Mouse (Mus musculus): Measurements from ENCODE around the gene Kifc5b. TPM values are rescaled to one million over a fixed set of nuclear protein-coding genes. Genes with fewer than 3 reads are reported as not detected.

The Kifc5b gene
- polyA plus RNA-seq, 1 experiment from 2014 or later, result 3.0 TPM

DNA sequence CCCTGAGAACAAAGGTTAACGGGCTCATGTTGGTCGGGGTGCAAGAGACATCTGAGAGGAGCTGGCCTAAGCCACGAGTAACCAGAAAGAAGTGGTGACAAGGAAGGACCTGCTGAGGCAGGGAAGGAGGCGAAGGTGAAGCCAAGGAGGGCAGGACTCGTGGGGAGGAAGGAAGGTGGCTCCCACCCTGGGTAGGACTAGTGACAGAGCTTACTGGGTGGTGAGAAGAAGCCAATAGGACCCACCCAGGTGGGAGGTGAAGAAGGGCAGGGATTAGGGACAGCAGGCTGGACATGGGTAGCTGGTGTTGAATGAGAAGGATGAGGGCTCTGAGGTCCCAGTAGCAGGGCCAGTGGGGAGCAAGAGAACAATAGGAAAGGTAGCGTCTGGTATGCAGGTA, 36.3 kb downstream of the Kifc5b start:
- Histone ChIP-seq H3K4me1 (ENCODE audit: control insufficient read depth, insufficient read depth, low read length) (peaks cover 43% of the 10 kb centered on the region), H3K27ac (replicated peaks; ENCODE audit: low read depth, low read length) (no peak overlapping the region), H3K4me2 (ENCODE audit: low read depth, low read length) (peak overlapping the region; percentile 69), H3K27me3 (replicated peaks; ENCODE audit: control insufficient read depth, insufficient read depth, low read length) (no peaks in the 10 kb centered on the region), H3K4me3 (ENCODE audit: low read depth, low read length) (peak overlapping the region; percentile 38; the same call in 1 of the 2 replicates), H3K9me3 (ENCODE audit: control insufficient read depth, low read length) (no peaks in the 10 kb centered on the region), H3K9ac (ENCODE audit: low read depth, low read length) (peak overlapping the region; percentile 12; the same call in 1 of the 2 replicates), H3K36me3 (ENCODE audit: control insufficient read depth, insufficient read depth, low read length) (peaks cover 35% of the 10 kb centered on the region)
- ATAC-seq (ENCODE audit: low read depth) (no peak), DNase-seq (ENCODE audit: low spot score) (no peak)
- WGBS, result 24% methylated on average over 6 of the region's 6 CpGs

DNA sequence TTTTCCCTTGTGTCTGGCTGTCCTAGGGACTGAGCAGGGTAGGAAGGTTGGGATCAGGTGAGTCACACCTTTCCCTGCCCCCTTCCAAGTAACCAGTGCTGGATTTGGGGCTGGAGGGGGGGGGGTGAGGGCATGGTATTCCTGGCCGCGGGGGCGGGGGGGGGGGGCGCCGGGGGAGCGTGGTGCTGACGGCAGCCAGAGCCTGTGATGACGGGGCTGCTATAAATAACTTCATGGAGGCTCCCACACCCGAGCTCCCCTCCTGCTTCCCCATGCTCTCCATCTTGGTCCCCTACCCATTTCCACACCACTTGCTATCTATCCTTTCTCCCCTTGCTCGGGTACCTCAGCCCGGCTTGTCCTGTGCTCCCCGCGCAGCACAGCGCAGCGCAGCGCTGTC, 36.8 kb downstream of the Kifc5b start:
- H3K27ac ChIP-seq (replicated peaks; ENCODE audit: low read depth, low read length), result no peak overlapping the region
- H3K4me1 ChIP-seq (ENCODE audit: control insufficient read depth, insufficient read depth, low read length), result peaks cover 43% of the 10 kb centered on the region
- 30% methylated on average over 7 of the region's 16 CpGs for WGBS

DNA sequence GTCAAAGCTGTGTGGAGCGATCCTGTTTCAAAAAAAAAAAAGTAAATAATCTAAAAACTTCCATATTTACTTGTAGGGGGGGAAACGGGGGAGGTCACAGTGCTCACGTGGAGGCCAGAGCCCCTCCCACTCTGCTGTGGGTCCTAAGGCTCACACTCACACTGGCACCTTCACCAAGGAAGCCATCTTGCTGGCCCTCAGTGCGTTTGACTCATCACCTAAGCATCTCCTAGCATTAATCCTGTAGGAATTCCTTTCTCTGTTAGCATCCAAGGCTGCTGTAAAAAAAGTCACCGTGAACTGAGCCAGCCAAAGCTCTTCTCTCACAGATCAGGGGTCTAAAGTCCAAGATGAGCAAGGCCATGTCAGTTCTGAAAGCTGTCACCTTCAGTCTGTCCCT, 39.4 kb downstream of the Kifc5b start:
- 84% methylated on average over 5 of the region's 5 CpGs for WGBS
- Histone ChIP-seq H3K4me2 (ENCODE audit: low read depth, low read length) (no peak overlapping the region), H3K9me3 (ENCODE audit: control insufficient read depth, low read length) (no peaks in the 10 kb centered on the region), H3K4me1 (ENCODE audit: control insufficient read depth, insufficient read depth, low read length) (peaks cover 27% of the 10 kb centered on the region), H3K27ac (replicated peaks; ENCODE audit: low read depth, low read length) (no peak overlapping the region), H3K36me3 (ENCODE audit: control insufficient read depth, insufficient read depth, low read length) (peaks cover 66% of the 10 kb centered on the region), H3K4me3 (ENCODE audit: low read depth, low read length) (no peak overlapping the region), H3K27me3 (replicated peaks; ENCODE audit: control insufficient read depth, insufficient read depth, low read length) (no peaks in the 10 kb centered on the region), H3K9ac (ENCODE audit: low read depth, low read length) (no peak overlapping the region; the same call in 1 of the 2 replicates)
- no peak for DNase-seq (ENCODE audit: low spot score)
- ATAC-seq (ENCODE audit: low read depth), result no peak

More for the DNA sequence above, 36.8 kb downstream of the Kifc5b start:
- Histone ChIP-seq H3K27me3 (replicated peaks; ENCODE audit: control insufficient read depth, insufficient read depth, low read length) (no peaks in the 10 kb centered on the region), H3K9me3 (ENCODE audit: control insufficient read depth, low read length) (no peaks in the 10 kb centered on the region), H3K4me2 (ENCODE audit: low read depth, low read length) (peak overlapping the region; percentile 69), H3K36me3 (ENCODE audit: control insufficient read depth, insufficient read depth, low read length) (peaks cover 41% of the 10 kb centered on the region), H3K9ac (ENCODE audit: low read depth, low read length) (peak overlapping the region; percentile 37), H3K4me3 (ENCODE audit: low read depth, low read length) (0 out of 2 replicates have a peak overlapping the region, but pooled peaks have one; percentile 3)
- ATAC-seq (ENCODE audit: low read depth) (no peak), DNase-seq (ENCODE audit: low spot score) (no peak)

- DNase-seq (ENCODE audit: low spot score) (no peak), ATAC-seq (ENCODE audit: low read depth) (no peak)
- Histone ChIP-seq H3K4me2 (ENCODE audit: low read depth, low read length) (no peak overlapping the region), H3K27me3 (replicated peaks; ENCODE audit: control insufficient read depth, insufficient read depth, low read length) (no peaks in the 10 kb centered on the region), H3K27ac (replicated peaks; ENCODE audit: low read depth, low read length) (no peak overlapping the region), H3K9me3 (ENCODE audit: control insufficient read depth, low read length) (no peaks in the 10 kb centered on the region), H3K4me3 (ENCODE audit: low read depth, low read length) (no peak overlapping the region), H3K9ac (ENCODE audit: low read depth, low read length) (no peak overlapping the region), H3K36me3 (ENCODE audit: control insufficient read depth, insufficient read depth, low read length) (peaks cover 72% of the 10 kb centered on the region), H3K4me1 (ENCODE audit: control insufficient read depth, insufficient read depth, low read length) (peaks cover 21% of the 10 kb centered on the region)
- 87% methylated on average over 18 of the region's 18 CpGs for WGBS
Observed at GRCm38 (mm10) chr17:26956895-26957294, 40.0 kb downstream of the Kifc5b start.

DNA sequence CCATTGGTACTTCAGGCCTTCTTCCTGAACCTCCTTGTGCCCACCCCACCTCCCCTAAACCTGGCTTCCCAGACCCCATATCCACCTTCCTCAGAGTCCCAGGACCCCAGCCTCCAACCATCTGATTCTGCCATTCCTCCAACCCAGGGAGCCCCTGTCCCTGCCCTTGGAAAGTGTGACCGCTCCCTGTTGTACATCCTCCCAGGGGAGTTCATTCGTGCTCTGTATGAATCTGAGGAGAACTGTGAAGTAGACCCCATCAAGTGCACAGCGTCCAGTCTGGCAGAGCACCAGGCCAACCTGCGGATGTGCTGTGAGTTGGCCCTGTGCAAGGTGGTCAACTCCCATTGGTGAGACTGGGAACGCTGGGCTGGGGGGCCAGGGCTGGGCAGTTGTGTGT, 41.0 kb downstream of the Kifc5b start:
- Histone ChIP-seq H3K4me2 (ENCODE audit: low read depth, low read length) (no peak overlapping the region), H3K27me3 (replicated peaks; ENCODE audit: control insufficient read depth, insufficient read depth, low read length) (no peaks in the 10 kb centered on the region), H3K9me3 (ENCODE audit: control insufficient read depth, low read length) (no peaks in the 10 kb centered on the region), H3K9ac (ENCODE audit: low read depth, low read length) (no peak overlapping the region), H3K4me1 (ENCODE audit: control insufficient read depth, insufficient read depth, low read length) (peaks cover 12% of the 10 kb centered on the region; the same call in 1 of the 2 replicates), H3K27ac (replicated peaks; ENCODE audit: low read depth, low read length) (no peak overlapping the region), H3K4me3 (ENCODE audit: low read depth, low read length) (no peak overlapping the region), H3K36me3 (ENCODE audit: control insufficient read depth, insufficient read depth, low read length) (peaks cover 82% of the 10 kb centered on the region)
- no peak for DNase-seq (ENCODE audit: low spot score)
- 95% methylated on average over 5 of the region's 5 CpGs for WGBS
- ATAC-seq (ENCODE audit: low read depth), result no peak

DNA sequence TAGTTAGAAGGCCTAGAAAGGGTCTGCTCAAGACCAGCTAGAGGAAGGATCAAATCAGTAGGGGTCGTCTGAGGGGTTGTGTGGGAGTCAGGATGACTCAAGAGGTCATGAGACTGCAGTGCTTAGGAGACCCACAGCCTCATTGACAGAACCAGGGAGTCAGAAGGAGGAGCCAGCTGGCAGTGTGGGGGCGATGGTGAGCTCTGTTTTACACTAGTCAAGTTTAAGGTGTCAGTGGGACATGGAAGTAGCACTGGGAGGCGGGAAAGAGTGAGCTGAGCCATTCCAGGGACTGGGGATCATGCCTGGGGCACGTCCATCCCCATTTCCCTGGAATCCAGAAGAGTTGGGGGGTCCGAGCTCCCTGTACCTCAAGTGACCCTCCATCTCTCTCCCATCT, 42.0 kb downstream of the Kifc5b start:
- peaks cover 86% of the 10 kb centered on the region for H3K36me3 ChIP-seq (ENCODE audit: control insufficient read depth, insufficient read depth, low read length)
- WGBS, result 60% methylated on average over 4 of the region's 5 CpGs

GRCm38 (mm10) chr17:26959815-26960214, 42.9 kb downstream of the Kifc5b start:
- 96% methylated on average over 4 of the region's 4 CpGs for WGBS

More for the DNA sequence above, 42.0 kb downstream of the Kifc5b start:
- H3K9me3 ChIP-seq (ENCODE audit: control insufficient read depth, low read length), result no peaks in the 10 kb centered on the region
- H3K4me2 ChIP-seq (ENCODE audit: low read depth, low read length), result no peak overlapping the region
- H3K4me1 ChIP-seq (ENCODE audit: control insufficient read depth, insufficient read depth, low read length), result peaks cover 2% of the 10 kb centered on the region; the same call in 1 of the 2 replicates
- no peak overlapping the region for H3K9ac ChIP-seq (ENCODE audit: low read depth, low read length)
- ATAC-seq (ENCODE audit: low read depth), result no peak
- H3K27ac ChIP-seq (replicated peaks; ENCODE audit: low read depth, low read length), result no peak overlapping the region
- no peak for DNase-seq (ENCODE audit: low spot score)
- H3K27me3 ChIP-seq (replicated peaks; ENCODE audit: control insufficient read depth, insufficient read depth, low read length), result no peaks in the 10 kb centered on the region
- H3K4me3 ChIP-seq (ENCODE audit: low read depth, low read length), result no peak overlapping the region

GRCm38 (mm10) chr17:26961572-26962240, 44.8 kb downstream of the Kifc5b start:
- ATAC-seq (ENCODE audit: low read depth) (peak; percentile 22; the same call in 1 of the 2 replicates), DNase-seq (ENCODE audit: low spot score) (peak; percentile 37)
- Histone ChIP-seq H3K4me3 (ENCODE audit: low read depth, low read length) (no peak overlapping the region), H3K9ac (ENCODE audit: low read depth, low read length) (no peak overlapping the region), H3K27ac (replicated peaks; ENCODE audit: low read depth, low read length) (no peak overlapping the region), H3K4me1 (ENCODE audit: control insufficient read depth, insufficient read depth, low read length) (no peaks in the 10 kb centered on the region), H3K27me3 (replicated peaks; ENCODE audit: control insufficient read depth, insufficient read depth, low read length) (no peaks in the 10 kb centered on the region), H3K4me2 (ENCODE audit: low read depth, low read length) (no peak overlapping the region), H3K36me3 (ENCODE audit: control insufficient read depth, insufficient read depth, low read length) (peaks cover 92% of the 10 kb centered on the region), H3K9me3 (ENCODE audit: control insufficient read depth, low read length) (no peaks in the 10 kb centered on the region)
- WGBS, result 91% methylated on average over 17 of the region's 21 CpGs

More at GRCm38 (mm10) chr17:26959815-26960214, 42.9 kb downstream of the Kifc5b start:
- no peaks in the 10 kb centered on the region for H3K9me3 ChIP-seq (ENCODE audit: control insufficient read depth, low read length)
- H3K27ac ChIP-seq (replicated peaks; ENCODE audit: low read depth, low read length), result no peak overlapping the region
- ATAC-seq (ENCODE audit: low read depth), result no peak
- H3K4me2 ChIP-seq (ENCODE audit: low read depth, low read length), result no peak overlapping the region
- no peaks in the 10 kb centered on the region for H3K27me3 ChIP-seq (replicated peaks; ENCODE audit: control insufficient read depth, insufficient read depth, low read length)
- H3K36me3 ChIP-seq (ENCODE audit: control insufficient read depth, insufficient read depth, low read length), result peaks cover 94% of the 10 kb centered on the region
- no peak overlapping the region for H3K4me3 ChIP-seq (ENCODE audit: low read depth, low read length)
- no peaks in the 10 kb centered on the region for H3K4me1 ChIP-seq (ENCODE audit: control insufficient read depth, insufficient read depth, low read length)
- H3K9ac ChIP-seq (ENCODE audit: low read depth, low read length), result no peak overlapping the region
- no peak for DNase-seq (ENCODE audit: low spot score)

GRCm38 (mm10) chr17:26966993-26967392, 50.1 kb downstream of the Kifc5b start:
- Histone ChIP-seq H3K4me3 (ENCODE audit: low read depth, low read length) (no peak overlapping the region), H3K27ac (replicated peaks; ENCODE audit: low read depth, low read length) (no peak overlapping the region), H3K9ac (ENCODE audit: low read depth, low read length) (no peak overlapping the region), H3K27me3 (replicated peaks; ENCODE audit: control insufficient read depth, insufficient read depth, low read length) (no peaks in the 10 kb centered on the region), H3K36me3 (ENCODE audit: control insufficient read depth, insufficient read depth, low read length) (peaks cover 64% of the 10 kb centered on the region), H3K4me2 (ENCODE audit: low read depth, low read length) (no peak overlapping the region), H3K9me3 (ENCODE audit: control insufficient read depth, low read length) (no peaks in the 10 kb centered on the region), H3K4me1 (ENCODE audit: control insufficient read depth, insufficient read depth, low read length) (peaks cover 7% of the 10 kb centered on the region)
- WGBS, result 87% methylated on average over 11 of the region's 11 CpGs
- ATAC-seq (ENCODE audit: low read depth), result no peak
- DNase-seq (ENCODE audit: low spot score), result no peak
